Mouse (Mus musculus): ENCODE results near the gene Itgb5.
A peak's percentile ranks its signal among the peaks of the same experiment; 100 is the strongest.

Itgb5 gene

GRCm38 (mm10) chr16:33995496-33995895 lies 166.0 kb downstream of the Itgb5 start:
- DNase-seq: no peak

- peak; percentile 50 to 71 for DNase-seq
These were observed 166.6 kb downstream of the Itgb5 start for GRCm38 (mm10) chr16:33996030-33996429.

GRCm38 (mm10) chr16:33998011-33998410 lies 168.5 kb downstream of the Itgb5 start:
- no peak for DNase-seq
